Mouse (Mus musculus) retina, postnatal 1 day (tissue): Measurements from ENCODE around the gene Tcl1b3.

Source experiments
- DNase-seq: peaks from one replicate; pipeline ENCODE4 v3.0.0-alpha.2; 2012

Gene Tcl1b3

GRCm38 (mm10) chr12:105235091-105235490 is 44.2 kb downstream of the Tcl1b3 start:
- no peak for DNase-seq

- DNase-seq = no peak
Observed at GRCm38 (mm10) chr12:105239060-105239459, 48.2 kb downstream of the Tcl1b3 start.
